Mouse (Mus musculus) embryo, embryonic 11.5 days (tissue): ENCODE data around the gene Fam193b.
"Not testable (repeated sequence)": the region's sequence is repeated elsewhere in the genome, so short reads cannot be mapped to it uniquely, and the experiment has no call there.

Source experiments
- DNase-seq: peaks from one replicate; pipeline ENCODE4 v3.0.0-alpha.2; 2012; ENCODE audit warnings: low read depth, low spot score

Gene Fam193b

DNA sequence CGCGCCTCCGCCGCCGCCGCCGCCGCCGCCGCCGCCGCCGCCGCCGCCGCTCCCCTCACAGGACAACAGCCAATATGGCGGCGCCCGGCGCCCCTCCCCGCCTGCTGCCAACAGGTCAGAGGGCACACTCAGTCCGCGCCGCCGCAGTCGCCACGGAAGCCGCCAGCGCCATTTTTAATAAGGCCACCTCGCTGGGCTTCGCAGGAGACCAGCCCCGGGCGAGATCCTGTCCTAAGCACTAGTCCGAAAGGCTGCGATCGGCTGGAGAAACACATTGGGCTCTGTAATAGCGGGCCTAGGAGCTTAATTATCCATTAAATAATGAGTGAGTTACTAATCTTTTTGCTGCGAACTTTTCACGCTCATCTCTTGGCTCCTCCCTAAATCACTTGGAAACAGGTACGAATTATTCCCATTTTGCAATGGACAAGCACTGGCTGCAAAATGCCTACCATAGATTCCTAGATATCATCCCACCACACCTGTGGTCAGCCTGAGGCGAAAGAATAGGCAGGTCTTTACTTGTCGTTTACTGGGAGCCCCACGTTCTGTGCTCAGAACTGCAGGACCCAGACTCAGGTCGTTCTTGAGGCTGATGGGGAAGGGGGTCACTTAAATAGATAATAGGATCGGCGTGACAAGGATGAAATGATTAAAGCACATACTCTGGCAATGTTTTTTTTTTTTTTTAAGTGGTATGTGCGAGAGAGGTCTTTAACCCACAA lies at the start of gene Fam193b:
TSS of gene Fam193b (minus strand) at position 94 of the 725 bp plus-strand sequence.
- peak; percentile 77 for DNase-seq

DNA sequence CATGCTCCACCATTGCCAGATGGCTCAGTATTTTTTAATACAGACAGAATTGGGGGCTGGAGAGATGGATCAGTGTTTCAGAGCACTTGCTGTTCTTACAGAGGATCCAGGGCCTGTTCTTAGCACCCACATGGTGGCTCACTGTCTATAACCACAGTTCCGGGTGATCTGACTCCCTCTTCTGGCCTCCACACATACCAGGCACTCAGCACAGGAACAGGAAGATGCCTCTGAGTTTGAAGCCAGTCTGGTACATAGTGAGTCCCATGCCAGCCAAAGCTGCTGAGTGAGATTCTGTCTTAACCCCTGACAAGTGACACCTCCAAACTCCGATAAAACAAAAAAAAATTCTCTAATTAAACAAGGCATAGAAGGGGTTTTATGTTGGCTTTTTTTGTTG lies 49.4 kb upstream of the Fam193b start:
- DNase-seq = no peak

DNA sequence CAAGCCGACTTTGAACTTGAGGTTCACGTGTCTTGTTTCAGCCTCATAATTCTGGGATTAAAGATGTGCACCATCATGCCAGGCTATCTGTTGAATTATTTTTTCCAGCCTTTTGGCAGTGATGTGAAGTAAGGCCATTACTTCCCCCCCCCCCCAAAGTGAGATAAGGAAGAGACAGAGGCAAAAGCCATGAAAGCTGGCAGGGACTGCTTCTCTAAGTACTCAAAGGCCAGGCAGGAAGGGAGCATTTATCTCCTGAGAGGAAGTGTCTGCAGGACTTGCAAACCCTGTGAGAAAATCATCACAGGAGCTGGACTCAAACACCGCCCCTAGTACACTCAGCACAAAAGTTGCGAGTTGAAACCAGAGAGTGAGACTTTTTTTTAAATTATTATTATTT lies 48.4 kb upstream of the Fam193b start:
- DNase-seq = no peak

DNA sequence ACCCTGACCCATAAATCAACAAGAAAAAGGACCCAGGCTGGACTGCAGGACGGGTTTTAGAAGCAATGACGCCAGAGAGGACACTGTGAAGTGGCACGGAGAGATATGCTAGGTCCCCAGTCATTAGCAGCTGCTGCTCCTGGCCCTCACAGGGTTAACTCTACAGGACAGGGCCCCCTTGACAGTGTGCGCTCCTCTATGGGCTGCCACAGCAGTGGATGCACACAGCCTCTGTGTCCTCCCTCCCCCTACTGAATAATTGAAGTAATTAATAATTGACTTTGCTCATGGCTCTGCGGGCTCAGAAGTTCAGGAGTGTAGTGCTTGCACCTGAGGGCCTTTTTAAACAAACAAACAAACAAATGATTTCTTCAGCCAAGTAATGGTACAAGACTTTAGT lies 42.6 kb upstream of the Fam193b start:
- no peak for DNase-seq

DNA sequence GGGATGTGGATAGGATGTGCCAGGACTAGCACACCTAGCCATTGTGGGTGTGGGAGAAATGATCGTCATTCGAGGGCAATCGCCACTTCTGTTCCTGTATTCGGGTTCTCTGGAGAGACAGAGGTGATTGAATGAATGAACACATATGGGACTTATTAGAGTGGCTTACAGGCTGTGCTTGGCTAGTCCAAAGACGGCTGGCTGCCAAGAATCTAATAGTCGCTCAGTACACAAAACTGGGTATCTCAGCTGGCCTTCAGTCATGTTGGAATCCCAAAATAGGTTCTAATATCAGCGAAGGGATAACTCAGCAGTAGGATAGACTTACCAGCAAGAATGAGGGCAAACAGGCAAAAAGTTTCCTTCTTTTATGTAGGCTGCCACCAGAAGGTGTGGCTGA lies 41.1 kb upstream of the Fam193b start:
- DNase-seq = no peak

DNA sequence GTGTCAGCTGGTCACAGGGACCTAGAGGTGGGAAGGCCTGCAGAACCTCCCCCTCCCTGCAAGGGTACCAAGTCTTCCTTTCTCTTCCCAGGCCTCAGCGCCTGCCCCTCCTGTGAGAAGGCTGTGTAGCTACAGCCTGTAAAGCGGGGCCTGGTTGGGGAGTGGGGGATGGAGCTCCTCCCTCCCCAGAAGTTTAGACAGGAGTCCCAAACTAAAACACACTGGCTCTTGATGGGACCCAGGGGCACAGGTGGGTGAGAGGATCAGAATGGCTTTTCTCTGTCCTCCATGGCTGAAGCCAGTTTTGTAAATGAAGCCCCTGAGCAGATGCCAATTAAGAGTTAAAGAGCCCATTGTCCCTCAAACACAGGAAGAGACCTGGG lies 36.7 kb upstream of the Fam193b start:
- no peak for DNase-seq

DNA sequence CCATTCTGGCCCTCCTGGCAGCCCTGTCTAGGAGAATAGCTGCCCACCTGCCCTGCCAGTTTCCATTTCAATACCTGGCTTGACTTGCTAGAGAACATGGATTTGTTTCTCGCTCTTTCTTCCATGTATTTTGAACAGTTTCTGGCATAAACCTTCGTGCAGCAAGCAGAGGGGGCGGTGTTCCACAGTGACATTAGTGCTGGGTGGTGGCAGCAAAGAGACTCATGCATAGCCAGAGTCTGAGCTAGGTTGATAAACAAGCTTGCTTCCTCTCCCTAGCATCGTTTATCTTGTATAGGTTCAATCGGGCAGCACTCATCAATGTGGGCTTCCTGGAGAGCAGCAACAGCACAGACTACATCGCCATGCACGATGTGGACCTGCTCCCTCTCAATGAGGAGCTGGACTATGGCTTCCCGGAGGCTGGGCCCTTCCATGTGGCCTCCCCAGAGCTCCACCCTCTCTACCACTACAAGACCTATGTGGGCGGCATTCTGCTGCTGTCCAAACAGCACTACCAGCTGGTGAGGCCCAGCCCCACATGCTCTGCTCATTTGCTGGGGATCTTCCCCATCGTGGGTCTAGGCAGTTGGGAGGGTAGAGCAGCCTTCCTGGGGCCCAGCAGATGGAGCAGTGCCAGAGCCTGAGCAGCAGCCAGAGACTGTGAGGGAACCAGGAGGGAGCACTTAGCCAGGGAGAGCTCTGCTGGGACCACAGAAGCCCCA lies 36.1 kb upstream of the Fam193b start:
- DNase-seq = no peak

DNA sequence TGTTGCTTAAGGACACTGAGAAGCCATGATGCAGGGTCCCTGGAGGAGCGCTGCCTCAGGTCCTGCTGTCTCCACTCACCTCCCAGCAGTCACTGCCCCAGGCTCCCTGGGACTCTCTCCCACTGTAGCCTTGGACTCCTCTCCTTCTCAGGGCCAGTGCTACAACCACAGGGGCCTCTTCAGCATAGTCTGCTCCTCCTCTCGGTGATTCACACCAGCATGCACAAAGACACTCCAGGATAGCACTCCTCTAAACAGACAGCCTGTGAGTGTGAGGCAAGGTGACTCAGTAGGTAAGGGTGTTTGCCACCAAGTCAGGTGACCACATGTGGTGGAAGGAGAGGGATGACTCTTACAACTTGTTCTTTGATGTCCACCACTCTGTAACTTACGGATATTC lies 33.7 kb upstream of the Fam193b start:
- no peak for DNase-seq

DNA sequence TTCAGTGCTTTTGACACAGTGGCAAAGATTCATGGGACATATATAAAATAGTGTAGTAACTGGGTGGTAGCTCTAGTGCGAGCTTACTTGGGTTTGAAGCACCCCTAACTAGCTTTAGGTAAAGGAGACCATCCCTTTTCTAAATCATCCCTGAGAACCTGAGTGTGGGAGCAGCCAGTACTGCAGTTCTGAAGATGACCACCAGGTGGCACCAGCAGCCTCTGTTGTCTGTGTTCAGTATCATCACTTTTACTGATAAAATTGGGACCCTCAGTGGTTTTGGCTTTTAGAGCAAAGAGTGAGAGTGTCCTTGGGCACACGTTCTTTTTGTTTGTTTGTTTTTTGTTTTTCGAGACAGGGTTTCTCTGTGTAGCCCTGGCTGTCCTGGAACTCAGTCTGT lies 30.7 kb upstream of the Fam193b start:
- DNase-seq = no peak

DNA sequence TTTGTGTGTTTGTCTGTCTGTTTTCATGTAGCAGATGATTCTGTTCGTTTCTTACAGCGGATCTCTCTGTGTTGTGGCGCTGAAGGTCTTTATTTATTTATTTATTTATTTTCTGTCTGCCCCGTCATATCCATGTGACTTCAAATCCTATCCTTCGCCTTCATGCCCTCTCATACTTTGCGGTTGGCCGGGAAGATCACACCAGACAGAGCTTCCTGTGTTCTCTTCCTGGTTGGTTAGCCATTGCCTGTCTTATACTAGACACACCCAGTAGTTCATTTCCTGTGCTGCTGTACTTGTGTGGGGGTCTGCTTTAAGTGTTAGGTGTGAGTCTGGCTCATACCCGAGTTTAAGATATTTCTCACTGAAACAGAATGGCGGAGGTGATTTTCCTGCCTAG lies 29.7 kb upstream of the Fam193b start:
- DNase-seq = no peak

DNA sequence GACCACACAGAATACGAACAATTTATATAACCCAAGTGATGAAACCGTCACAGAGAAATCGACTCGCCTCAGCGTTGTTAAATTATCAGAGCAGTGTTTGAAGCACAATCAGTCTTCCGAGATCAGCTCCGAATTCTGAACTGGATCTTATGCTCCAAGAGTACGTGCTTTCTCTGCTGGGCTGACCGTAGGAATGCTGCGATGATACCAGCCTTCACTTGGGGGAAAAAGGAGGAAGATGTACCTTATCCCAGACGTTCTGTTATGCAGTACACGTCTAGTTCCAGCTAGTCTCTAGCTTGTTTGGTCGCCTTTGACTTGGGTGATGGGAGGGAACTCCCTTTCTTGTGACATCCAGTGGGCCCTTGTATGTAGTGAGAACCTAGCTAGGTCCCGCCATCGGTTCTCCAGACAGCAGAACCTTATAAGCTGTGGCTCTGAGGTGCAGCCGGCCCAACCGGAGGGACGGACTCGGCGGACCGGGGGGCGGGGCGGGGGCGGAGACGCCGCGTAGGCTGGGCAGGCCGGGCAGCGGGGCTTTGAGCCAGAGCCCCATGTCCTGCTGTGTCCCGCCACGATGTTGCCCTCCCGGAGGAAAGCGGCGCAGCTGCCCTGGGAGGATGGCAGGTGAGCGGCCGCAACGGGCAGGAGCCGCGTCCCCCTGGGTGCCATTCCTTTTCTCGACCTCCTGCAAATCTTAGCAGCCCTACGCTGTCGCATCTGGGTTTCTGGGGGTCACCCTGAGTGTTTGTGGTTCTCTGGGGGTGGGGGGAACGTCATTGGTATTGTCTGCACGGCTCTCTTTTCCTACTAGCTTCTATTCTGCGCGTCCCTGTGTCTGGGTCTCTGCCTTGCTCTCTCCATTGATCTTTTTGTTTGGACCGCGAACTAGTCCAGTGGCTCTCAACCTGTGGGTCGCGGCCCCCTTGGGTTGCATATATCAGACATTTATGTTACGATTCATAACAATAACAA lies 28.9 kb upstream of the Fam193b start, which contains the start of gene B4galt7:
TSS of gene B4galt7 (plus strand) at position 331 of the 975 bp plus-strand sequence.
- DNase-seq = no peak

DNA sequence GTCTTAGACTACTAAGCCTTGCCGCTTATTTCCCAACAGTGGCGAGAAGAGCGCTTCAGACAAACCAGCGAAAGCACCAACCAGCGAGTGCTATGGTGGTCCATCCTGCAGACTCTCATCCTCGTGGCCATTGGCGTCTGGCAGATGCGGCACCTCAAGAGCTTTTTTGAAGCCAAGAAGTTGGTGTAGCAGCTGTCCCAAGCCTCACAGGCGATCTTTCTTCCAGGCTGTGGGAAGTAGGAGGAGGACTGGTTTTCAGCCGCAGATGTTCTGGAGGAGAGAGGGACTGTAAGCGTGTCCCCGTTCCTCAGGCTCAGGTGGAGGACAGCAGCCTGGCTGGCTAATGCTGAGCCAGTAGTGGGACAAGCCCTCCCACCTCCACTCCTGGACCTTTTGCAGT lies 25.9 kb upstream of the Fam193b start:
- DNase-seq = no peak

DNA sequence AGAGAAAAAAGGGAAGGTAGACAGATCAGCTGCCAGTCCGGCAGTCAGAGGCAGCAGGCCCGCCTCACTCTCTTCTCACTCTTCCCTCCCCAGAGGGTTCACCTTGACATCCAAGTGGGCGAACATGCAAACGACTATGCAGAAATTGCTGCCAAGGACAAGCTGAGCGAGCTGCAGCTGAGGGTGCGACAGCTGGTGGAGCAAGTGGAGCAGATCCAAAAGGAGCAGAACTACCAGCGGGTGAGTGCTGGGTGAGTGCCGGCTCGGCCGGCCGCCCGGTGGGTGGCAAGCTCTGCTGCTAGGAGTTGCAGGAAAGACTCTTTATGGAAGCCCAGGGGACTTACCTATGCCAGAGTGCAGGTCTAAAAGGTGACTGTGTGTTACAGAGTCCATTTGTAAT lies 24.5 kb upstream of the Fam193b start:
- no peak for DNase-seq

DNA sequence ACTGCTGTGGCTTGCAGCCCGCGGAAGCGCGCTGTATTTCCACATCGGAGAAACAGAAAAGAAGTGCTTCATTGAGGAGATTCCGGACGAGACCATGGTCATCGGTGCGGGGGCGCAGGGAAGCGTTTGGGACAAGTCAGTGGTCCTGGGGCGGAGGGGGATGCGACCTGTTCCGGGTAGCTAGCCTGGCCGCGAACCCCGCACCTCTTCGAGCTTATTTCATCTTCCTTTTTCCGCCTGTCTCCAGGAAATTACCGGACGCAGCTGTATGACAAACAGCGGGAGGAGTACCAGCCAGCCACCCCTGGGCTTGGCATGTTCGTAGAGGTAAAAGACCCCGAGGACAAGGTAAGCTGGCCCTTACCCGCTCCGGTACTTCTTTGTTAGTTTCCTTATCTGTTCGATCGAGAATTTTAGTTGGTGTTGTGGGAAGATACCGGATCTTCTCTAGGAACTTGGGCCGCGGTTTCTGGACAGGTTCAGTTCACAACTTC lies 22.4 kb upstream of the Fam193b start:
- no peak for DNase-seq

DNA sequence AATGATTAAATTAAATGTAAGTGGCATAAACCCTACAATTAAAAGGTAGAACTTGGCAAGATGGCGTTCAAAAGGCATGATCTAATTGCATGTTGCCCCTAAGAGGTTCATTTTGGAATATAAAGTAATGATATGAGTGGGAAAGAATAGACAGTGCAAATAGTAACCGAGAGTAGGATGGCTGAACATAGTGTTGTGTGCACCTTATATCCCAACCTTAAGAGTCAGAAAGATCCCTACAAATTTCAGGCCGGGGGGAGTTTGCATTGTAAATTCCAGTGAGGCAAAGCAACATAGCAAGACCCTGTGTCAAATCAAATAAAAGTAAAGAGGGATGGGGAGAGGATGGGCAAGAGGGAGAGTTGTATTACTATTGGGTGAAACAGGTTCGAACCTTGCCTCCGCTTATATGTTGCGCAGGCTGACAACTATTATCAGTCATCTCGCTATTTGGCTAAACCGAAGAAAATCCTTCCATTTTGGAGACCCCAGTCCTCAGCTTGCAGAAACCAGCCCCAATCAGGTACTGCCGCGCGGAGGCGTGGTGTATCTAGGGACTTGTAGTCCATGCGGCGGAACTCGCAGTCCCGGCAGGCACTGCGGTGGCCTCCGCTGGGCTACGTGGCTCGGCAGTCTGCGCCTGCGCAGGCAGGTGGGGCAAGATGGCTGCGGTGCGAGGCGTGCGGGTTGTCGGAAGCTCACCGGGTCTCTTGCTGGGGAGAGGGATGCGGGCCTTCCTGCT lies 21.8 kb upstream of the Fam193b start:
- peak; percentile 97 for DNase-seq

DNA sequence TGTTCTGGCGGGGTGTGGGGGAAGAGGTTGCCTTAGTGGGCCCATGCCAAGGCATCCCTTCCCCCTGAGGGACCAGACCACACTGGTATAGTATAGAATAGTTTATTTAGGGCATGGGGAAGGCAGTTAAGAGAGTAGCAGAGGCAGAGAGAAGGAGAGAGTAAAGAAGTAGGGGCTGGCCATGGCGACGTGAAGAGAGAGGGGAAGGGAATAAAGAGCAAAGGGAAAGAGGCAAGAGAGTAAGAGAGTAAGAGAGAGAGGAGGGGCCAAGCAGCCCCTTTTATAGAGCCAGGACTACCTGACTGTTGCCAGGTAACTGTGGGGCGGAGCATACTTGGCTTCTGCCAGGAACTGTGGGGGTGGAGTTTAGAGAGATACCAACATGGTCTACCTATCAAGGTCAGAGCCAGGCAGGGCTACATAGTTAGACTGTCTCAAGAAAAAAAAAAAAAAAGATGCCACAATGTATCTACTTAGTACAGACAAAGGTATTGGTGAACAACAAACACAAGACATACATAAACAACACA lies 21.1 kb upstream of the Fam193b start:
- DNase-seq = no peak

DNA sequence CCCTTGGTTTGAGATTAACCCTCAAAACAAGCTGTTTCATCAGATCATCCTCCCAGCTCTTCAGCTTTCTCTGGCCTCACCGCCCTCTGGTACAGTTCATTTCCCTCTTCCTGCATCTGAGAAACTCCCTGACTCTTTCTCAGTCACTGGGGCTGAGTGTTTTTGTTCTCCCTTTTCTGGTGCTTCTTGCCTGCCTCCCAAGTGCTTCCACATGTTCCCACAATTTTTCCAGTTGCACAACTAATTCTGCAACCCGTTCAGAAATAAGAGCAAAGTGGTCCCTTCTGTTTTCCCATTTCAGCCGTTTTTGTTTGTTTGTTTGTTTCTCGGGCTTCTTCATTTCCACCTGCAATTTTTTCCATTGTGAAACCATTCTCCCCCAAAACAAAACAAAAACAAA lies 7.2 kb upstream of the Fam193b start:
- DNase-seq = no peak

DNA sequence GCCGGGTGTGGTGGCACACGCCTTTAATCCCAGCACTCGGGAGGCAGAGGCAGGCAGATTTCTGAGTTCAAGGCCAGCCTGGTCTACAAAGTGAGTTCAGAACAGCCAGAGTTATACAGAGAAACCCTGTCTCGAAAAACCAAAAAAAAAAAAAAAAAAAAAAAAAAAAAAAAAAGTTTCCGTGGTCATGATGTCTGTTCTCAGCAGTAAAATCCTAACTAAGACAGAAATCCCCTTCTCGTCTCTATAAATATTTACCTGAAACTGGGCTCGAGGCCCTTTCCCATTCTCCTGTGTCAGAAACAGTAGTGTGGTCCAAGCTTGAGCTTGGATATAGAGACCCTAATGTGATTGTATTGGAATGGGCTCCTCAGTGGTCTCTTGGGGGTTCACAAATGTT lies 6.0 kb upstream of the Fam193b start:
- DNase-seq = not testable (repeated sequence)

DNA sequence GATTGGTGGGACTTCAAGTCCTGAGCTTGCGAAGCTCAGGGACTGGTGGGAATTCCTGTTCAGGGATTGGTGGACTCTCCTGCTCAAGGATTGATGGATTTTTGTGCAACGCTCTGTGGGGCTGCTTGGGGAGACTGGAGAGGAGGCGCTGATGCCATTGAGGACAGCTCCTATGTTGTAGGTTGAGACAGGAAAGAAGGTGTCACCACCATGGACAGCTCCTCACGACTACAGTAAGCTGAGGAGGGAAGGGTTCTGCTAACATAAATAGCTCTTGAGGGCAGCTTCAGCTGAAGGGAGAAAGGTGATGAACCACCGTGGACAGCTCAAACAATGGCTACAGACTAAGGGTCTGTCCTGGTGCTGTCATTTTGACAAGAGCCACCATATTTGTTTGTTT lies 5.0 kb upstream of the Fam193b start:
- no peak for DNase-seq

DNA sequence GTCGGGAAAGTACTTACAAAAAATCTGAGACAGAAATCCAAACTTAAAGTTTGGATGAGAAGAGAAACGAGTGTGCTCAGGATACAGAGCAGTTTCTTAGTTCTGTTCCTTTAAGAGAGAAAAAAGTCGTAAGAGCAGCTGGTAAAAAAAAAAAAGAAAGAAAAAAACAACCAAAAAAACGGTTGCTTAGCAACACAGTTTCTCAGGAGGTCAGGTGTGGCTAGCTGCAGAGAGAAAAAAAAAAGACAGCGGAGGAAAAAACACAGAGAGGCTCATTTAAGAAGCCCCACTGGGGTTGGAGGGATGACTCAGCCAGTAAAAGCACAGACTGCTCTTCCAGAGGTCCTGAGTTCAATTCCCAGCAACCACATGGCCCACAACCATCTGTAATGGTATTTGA lies 3.4 kb upstream of the Fam193b start:
- DNase-seq = no peak

DNA sequence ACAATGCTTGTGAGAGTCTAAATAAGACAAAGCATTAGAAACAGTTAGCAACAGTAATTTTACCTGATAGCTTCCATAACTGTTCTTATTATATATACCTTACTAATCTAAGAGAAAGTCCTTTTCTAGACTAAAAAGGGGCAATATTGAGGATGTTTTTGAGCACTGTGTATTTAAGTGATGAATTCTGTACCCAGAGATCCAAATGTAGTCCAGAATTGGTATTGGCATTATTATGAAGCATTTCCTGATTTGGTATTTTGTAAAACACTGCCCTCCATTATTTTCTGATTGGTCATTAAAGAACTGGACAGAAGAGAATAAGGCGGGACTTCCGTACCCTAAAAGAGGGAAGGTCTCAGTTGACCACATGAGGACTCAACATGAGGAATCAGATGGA lies 2.5 kb upstream of the Fam193b start, which contains the start of gene Tmed9:
TSS of gene Tmed9 (plus strand) at position 301 of the 400 bp plus-strand sequence.
- no peak for DNase-seq
